Mouse (Mus musculus): Measurements from ENCODE around the gene Hhatl. TPM values are rescaled to one million over a fixed set of nuclear protein-coding genes. Genes with fewer than 3 reads are reported as not detected.

The Hhatl gene
- polyA plus RNA-seq, 1 experiment from 2014 or later, result 18.3 TPM

GRCm38 (mm10) chr9:121823991-121824390, 31.7 kb upstream of the Hhatl start:
- no peaks in the 10 kb centered on the region for H3K36me3 ChIP-seq
- 75% methylated on average over 7 of the region's 7 CpGs for WGBS
- no peak overlapping the region for H3K27ac ChIP-seq
- H3K27me3 ChIP-seq, result no peaks in the 10 kb centered on the region
- peaks cover 19% of the 10 kb centered on the region for H3K4me1 ChIP-seq (replicated peaks)
- H3K4me2 ChIP-seq, result no peak overlapping the region
- no peak for ATAC-seq (replicated peaks; ENCODE audit: insufficient number of reproducible peaks, insufficient read depth, low FRiP score, low read depth)
- H3K4me3 ChIP-seq, result no peak overlapping the region
- no peak overlapping the region for H3K9ac ChIP-seq
- H3K9me3 ChIP-seq (replicated peaks), result no peaks in the 10 kb centered on the region

GRCm38 (mm10) chr9:121823051-121823450, 30.7 kb upstream of the Hhatl start:
- H3K4me3 ChIP-seq, result no peak overlapping the region
- no peak for ATAC-seq (replicated peaks; ENCODE audit: insufficient number of reproducible peaks, insufficient read depth, low FRiP score, low read depth)
- H3K9ac ChIP-seq, result no peak overlapping the region
- no peaks in the 10 kb centered on the region for H3K9me3 ChIP-seq (replicated peaks)
- WGBS, result 82% methylated on average over 1 of the region's 1 CpGs
- H3K36me3 ChIP-seq, result no peaks in the 10 kb centered on the region
- H3K4me1 ChIP-seq (replicated peaks), result peaks cover 19% of the 10 kb centered on the region
- no peak overlapping the region for H3K4me2 ChIP-seq
- H3K27ac ChIP-seq, result no peak overlapping the region; the same call in 1 of the 2 replicates
- no peaks in the 10 kb centered on the region for H3K27me3 ChIP-seq

- 0 out of 2 replicates have a peak, but pooled peaks have one; percentile 47 for ATAC-seq (replicated peaks; ENCODE audit: insufficient number of reproducible peaks, insufficient read depth, low FRiP score, low read depth)
- no peak overlapping the region for H3K9ac ChIP-seq
- no peaks in the 10 kb centered on the region for H3K9me3 ChIP-seq (replicated peaks)
- no peak overlapping the region for H3K4me2 ChIP-seq
- no peak overlapping the region; the same call in 1 of the 2 replicates for H3K27ac ChIP-seq
- peaks cover 19% of the 10 kb centered on the region for H3K4me1 ChIP-seq (replicated peaks)
- no peaks in the 10 kb centered on the region for H3K36me3 ChIP-seq
- no peak overlapping the region for H3K4me3 ChIP-seq
- no peaks in the 10 kb centered on the region for H3K27me3 ChIP-seq
- 58% methylated on average over 6 of the region's 6 CpGs for WGBS
Measured at GRCm38 (mm10) chr9:121822585-121822991, 30.3 kb upstream of the Hhatl start.

GRCm38 (mm10) chr9:121820765-121821164, 28.5 kb upstream of the Hhatl start:
- Histone ChIP-seq H3K4me1 (replicated peaks) (peaks cover 19% of the 10 kb centered on the region), H3K27me3 (no peaks in the 10 kb centered on the region), H3K36me3 (no peaks in the 10 kb centered on the region), H3K9ac (no peak overlapping the region), H3K4me3 (no peak overlapping the region), H3K4me2 (no peak overlapping the region), H3K9me3 (replicated peaks) (no peaks in the 10 kb centered on the region), H3K27ac (no peak overlapping the region)
- 76% methylated on average over 5 of the region's 5 CpGs for WGBS
- no peak for ATAC-seq (replicated peaks; ENCODE audit: insufficient number of reproducible peaks, insufficient read depth, low FRiP score, low read depth)

GRCm38 (mm10) chr9:121819771-121820471, 27.6 kb upstream of the Hhatl start:
- Histone ChIP-seq H3K4me3 (no peak overlapping the region), H3K9ac (no peak overlapping the region), H3K4me1 (replicated peaks) (peaks cover 19% of the 10 kb centered on the region), H3K4me2 (no peak overlapping the region), H3K9me3 (replicated peaks) (no peaks in the 10 kb centered on the region), H3K27me3 (no peaks in the 10 kb centered on the region), H3K36me3 (no peaks in the 10 kb centered on the region), H3K27ac (no peak overlapping the region)
- 45% methylated on average over 7 of the region's 7 CpGs for WGBS
- ATAC-seq (replicated peaks; ENCODE audit: insufficient number of reproducible peaks, insufficient read depth, low FRiP score, low read depth), result no peak

GRCm38 (mm10) chr9:121819073-121819770, 26.9 kb upstream of the Hhatl start:
- no peak overlapping the region for H3K4me2 ChIP-seq
- no peak overlapping the region for H3K4me3 ChIP-seq
- no peak for ATAC-seq (replicated peaks; ENCODE audit: insufficient number of reproducible peaks, insufficient read depth, low FRiP score, low read depth)
- H3K4me1 ChIP-seq (replicated peaks), result peaks cover 19% of the 10 kb centered on the region
- no peaks in the 10 kb centered on the region for H3K9me3 ChIP-seq (replicated peaks)
- no peaks in the 10 kb centered on the region for H3K36me3 ChIP-seq
- H3K9ac ChIP-seq, result no peak overlapping the region
- no peak overlapping the region for H3K27ac ChIP-seq
- 0 out of 2 replicates have a peak, but pooled peaks cover 2% of the 10 kb centered on the region for H3K27me3 ChIP-seq
- 74% methylated on average over 9 of the region's 9 CpGs for WGBS

GRCm38 (mm10) chr9:121815183-121815582, 22.9 kb upstream of the Hhatl start:
- H3K4me1 ChIP-seq (replicated peaks), result peaks cover 11% of the 10 kb centered on the region
- WGBS, result 34% methylated on average over 6 of the region's 6 CpGs
- H3K4me3 ChIP-seq, result no peak overlapping the region
- H3K4me2 ChIP-seq, result no peak overlapping the region
- 0 out of 2 replicates have a peak, but pooled peaks cover 4% of the 10 kb centered on the region for H3K27me3 ChIP-seq
- H3K9ac ChIP-seq, result no peak overlapping the region
- no peaks in the 10 kb centered on the region for H3K9me3 ChIP-seq (replicated peaks)
- no peaks in the 10 kb centered on the region for H3K36me3 ChIP-seq
- ATAC-seq (replicated peaks; ENCODE audit: insufficient number of reproducible peaks, insufficient read depth, low FRiP score, low read depth), result no peak
- no peak overlapping the region for H3K27ac ChIP-seq

GRCm38 (mm10) chr9:121810081-121810821, 17.9 kb upstream of the Hhatl start:
- no peak overlapping the region for H3K9ac ChIP-seq
- peak overlapping the region; percentile 27; the same call in 1 of the 2 replicates for H3K27ac ChIP-seq
- 0 out of 2 replicates have a peak, but pooled peaks cover 4% of the 10 kb centered on the region for H3K27me3 ChIP-seq
- H3K4me2 ChIP-seq, result no peak overlapping the region
- no peaks in the 10 kb centered on the region for H3K36me3 ChIP-seq
- no peak overlapping the region for H3K4me3 ChIP-seq
- peaks cover 19% of the 10 kb centered on the region for H3K4me1 ChIP-seq (replicated peaks)
- ATAC-seq (replicated peaks; ENCODE audit: insufficient number of reproducible peaks, insufficient read depth, low FRiP score, low read depth), result no peak
- WGBS, result 35% methylated on average over 15 of the region's 15 CpGs
- H3K9me3 ChIP-seq (replicated peaks), result no peaks in the 10 kb centered on the region

- H3K27ac ChIP-seq, result no peak overlapping the region
- no peaks in the 10 kb centered on the region for H3K27me3 ChIP-seq
- no peak overlapping the region for H3K4me3 ChIP-seq
- H3K4me2 ChIP-seq, result no peak overlapping the region
- no peaks in the 10 kb centered on the region for H3K36me3 ChIP-seq
- no peak for ATAC-seq (replicated peaks; ENCODE audit: insufficient number of reproducible peaks, insufficient read depth, low FRiP score, low read depth)
- peaks cover 19% of the 10 kb centered on the region for H3K4me1 ChIP-seq (replicated peaks)
- no peak overlapping the region for H3K9ac ChIP-seq
- 72% methylated on average over 3 of the region's 3 CpGs for WGBS
- H3K9me3 ChIP-seq (replicated peaks), result no peaks in the 10 kb centered on the region
Measured at GRCm38 (mm10) chr9:121808511-121808910, 16.2 kb upstream of the Hhatl start.

- no peak overlapping the region for H3K9ac ChIP-seq
- H3K4me1 ChIP-seq (replicated peaks), result peaks cover 19% of the 10 kb centered on the region
- ATAC-seq (replicated peaks; ENCODE audit: insufficient number of reproducible peaks, insufficient read depth, low FRiP score, low read depth), result no peak
- WGBS, result 50% methylated on average over 7 of the region's 7 CpGs
- no peaks in the 10 kb centered on the region for H3K27me3 ChIP-seq
- H3K4me2 ChIP-seq, result no peak overlapping the region
- no peaks in the 10 kb centered on the region for H3K9me3 ChIP-seq (replicated peaks)
- no peak overlapping the region for H3K4me3 ChIP-seq
- no peak overlapping the region for H3K27ac ChIP-seq
- no peaks in the 10 kb centered on the region for H3K36me3 ChIP-seq
Measured at GRCm38 (mm10) chr9:121807947-121808346, 15.6 kb upstream of the Hhatl start.

GRCm38 (mm10) chr9:121807546-121807945, 15.2 kb upstream of the Hhatl start:
- ATAC-seq (replicated peaks; ENCODE audit: insufficient number of reproducible peaks, insufficient read depth, low FRiP score, low read depth), result no peak
- Histone ChIP-seq H3K9me3 (replicated peaks) (no peaks in the 10 kb centered on the region), H3K4me1 (replicated peaks) (peaks cover 19% of the 10 kb centered on the region), H3K36me3 (no peaks in the 10 kb centered on the region), H3K4me3 (no peak overlapping the region), H3K27ac (no peak overlapping the region), H3K9ac (no peak overlapping the region), H3K4me2 (no peak overlapping the region), H3K27me3 (no peaks in the 10 kb centered on the region)
- WGBS, result 52% methylated on average over 1 of the region's 1 CpGs
